Mouse (Mus musculus): Measurements from ENCODE around the gene Wnt10b.
"Not testable (repeated sequence)": the region's sequence is repeated elsewhere in the genome, so short reads cannot be mapped to it uniquely, and the experiment has no call there.

Gene Wnt10b

DNA sequence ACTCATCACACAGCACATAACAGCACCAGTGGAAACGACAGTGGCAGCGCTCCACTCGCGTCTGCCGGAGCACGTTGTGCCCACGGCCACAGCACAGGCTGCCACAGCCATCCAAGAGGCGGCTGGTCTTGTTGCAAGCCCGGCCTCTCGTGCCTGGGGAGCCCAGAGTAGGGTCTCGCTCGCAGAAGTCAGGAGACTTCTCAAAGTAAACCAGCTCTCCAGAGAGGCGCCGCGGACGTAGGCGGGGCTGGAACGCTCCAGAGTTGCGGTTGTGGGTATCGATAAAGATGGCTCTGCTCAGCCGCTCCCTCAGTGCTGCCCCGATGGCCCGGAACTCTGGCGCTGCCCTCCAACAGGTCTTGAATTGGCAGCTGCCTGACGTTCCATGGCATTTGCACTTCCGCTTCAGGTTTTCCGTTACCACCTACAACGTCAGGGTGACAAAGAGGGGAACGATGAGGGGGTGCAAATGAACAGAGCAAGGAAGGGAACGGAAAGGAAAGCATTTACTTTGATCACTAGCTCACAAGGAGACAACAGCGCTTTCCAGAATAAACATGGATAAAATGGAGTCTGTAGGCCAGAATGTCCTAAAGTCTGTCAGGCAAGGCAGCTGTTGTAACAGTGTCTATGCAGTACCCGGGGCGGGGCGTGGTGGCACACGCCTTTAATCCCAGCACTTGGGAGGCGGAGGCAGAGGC, 5.3 kb downstream of the Wnt10b start:
- DNase-seq (ENCODE audit: low read depth, low spot score) = no peak

DNA sequence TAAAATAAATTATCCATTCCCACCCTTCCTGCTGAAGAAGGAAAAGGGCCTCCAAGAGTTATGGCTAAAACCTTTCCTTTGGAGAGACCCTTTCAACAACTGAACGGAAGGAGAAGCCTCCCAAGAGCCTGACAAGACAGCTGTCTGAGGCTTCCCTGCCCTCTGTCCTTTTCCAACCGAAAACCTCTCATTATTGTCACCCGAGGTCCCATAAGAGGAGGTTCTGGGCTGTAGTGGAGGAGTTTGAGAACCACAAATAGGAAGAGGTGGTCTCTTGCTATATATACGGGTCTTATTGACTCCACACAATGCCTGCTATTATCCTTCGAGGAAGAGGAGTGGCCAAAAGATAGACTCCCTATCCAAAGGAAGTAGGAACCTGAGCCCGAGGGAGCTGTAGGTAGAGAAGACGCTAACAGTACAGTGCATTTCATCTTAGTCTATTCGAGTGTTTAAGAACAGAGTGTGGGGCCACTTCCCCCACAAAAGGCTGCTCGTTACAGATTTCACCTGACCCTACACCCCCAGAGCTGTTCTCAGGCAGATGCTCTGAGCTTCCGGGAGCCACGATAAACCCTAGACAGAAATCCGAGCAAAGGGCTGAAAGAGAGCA, 6.0 kb downstream of the Wnt10b start:
- DNase-seq (ENCODE audit: low read depth, low spot score) = no peak

DNA sequence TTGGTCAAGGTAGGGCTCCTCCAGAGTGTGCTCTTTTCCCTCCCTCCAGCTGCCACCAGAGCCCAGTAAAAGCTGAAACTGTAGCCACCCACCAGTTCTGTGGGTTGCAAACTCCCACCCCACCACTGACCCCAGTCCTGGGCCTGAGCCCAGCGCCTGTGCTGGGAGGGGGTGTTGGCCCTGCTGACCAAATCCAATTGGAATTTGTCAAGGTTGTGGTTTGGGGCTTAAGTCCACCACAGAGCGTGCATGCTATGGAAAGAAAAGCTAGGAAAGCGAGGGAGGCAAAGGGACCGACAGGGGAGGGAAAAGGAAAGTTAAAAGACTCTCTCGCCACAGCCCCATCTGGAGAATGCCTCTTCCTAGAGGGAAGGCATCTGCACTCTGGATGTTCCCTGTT, 9.7 kb downstream of the Wnt10b start:
- DNase-seq (ENCODE audit: low read depth, low spot score) = no peak

DNA sequence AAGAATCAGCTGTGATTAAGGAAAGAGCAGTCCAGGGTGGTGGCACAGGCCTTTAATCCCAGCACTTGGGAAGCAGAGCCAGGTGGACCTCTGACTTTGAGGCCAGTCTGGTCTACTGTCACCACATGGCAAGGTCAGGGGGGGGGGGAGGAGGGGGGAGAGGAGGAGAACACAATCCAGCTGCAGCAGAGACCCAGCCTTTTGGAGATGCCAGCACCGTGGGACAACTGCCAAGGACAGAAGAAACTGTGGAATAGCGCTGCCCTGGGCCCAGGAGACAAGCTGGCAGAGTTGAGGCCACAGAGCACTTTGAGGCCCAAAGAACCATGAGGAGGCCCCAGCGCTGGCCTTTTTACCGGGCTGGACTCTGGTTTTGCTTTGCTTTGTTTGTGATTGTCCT, 12.0 kb downstream of the Wnt10b start:
- DNase-seq (ENCODE audit: low read depth, low spot score) = no peak

DNA sequence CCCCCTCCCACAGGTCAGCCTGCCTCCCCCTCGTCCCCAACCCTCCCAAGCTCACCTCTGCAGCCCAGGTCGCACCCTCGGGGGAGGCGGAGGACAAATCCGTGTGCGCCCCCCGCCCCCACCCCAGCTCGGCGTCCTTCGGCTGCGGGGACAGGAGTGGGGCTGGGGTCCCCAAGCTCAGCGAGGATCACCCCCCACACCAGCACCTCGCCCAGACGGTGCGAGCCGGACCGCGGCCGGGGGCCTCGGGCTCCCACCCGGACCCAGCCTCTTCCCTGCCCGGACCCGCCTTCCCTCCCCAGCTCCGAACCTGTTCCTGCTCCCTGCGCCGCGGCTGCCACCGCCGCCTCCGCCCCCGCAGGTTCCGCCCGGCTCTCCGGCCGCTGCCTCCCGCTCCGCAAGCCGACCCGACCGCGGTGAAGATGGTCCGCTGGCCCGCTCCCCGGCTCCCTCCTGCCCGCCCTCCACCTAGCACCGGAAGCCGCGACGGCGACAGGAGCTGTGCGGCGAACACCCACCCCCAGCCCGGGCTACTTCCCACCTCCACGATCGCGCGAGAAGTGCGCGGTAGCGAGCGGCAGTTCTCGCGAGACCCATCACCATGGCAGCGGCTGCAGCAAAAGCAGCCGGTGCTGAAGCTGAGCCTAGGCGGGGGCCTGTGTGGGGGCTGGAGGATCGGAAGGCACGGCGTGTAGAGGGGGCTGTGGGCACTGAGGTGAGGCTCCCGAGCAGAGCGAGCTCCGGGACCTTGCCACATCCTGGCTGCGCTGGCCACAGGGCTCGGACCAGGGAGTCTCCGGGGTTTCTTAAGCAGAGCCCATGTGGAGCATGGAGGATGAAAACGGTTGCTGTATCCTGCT, 15.1 kb downstream of the Wnt10b start, which contains the start of gene Arf3:
Gene Arf3 (minus strand): TSS at position 545 of the 860 bp plus-strand sequence.
- DNase-seq (ENCODE audit: low read depth, low spot score) = peak; percentile 89

DNA sequence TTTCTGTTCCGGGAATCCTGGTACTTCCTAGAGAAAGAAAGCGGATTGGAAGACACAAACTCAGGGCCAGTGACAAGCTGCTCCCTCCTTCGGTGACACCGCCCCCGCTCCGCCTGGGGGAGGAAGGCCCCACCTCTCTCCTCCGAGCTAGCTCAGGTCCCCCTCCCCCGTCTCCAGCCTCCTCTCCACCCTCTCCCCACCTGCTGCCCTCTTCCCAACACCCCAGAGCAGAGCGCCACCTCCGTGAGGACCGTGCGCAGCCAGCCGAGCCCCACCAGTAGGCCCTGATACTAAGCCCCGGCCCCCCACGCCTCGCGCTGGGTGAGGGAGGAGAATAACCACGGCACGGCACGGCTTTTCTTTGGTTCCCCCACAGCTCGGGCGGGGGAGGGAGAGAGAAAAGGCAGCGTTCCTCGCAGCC, 15.7 kb downstream of the Wnt10b start:
- DNase-seq (ENCODE audit: low read depth, low spot score) = no peak

DNA sequence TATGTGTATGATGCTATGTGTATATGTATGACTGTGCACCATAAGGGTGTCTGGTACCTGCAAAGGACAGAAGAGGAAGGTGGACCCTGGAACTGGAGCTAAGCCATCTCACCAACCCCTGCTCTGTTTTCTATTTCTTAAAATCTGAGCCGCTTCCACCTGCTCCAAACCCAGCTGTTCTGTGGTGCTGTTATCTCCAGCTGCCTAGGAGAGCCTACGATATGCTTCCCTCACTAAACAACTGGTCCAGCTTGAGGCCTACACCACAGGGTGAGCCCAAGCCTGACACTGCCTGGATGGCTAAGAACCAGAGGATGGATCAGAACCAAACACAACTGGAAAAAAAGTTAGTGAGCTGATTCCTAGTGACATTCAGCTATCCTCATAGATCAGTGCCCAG, 23.8 kb downstream of the Wnt10b start:
- no peak for DNase-seq (ENCODE audit: low read depth, low spot score)

DNA sequence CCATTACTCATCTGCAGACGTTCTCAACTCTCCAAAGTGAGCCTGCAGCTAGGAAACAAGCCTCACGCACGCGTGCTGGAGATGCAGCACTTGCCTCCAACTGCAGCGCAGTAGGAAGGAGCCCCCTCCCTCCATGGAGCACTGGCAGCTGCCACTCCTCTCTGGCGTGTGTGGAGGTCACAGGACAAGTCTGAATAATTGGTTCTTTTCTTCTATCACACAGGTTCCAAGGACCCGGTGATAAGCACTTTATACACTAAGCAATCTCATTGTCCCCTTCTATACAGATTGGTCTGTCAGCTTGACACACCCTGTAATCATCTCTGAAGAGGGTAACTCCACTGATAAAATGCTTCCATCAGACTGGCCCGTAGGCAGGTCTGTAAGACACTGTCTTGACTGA, 24.9 kb downstream of the Wnt10b start:
- no peak for DNase-seq (ENCODE audit: low read depth, low spot score)

DNA sequence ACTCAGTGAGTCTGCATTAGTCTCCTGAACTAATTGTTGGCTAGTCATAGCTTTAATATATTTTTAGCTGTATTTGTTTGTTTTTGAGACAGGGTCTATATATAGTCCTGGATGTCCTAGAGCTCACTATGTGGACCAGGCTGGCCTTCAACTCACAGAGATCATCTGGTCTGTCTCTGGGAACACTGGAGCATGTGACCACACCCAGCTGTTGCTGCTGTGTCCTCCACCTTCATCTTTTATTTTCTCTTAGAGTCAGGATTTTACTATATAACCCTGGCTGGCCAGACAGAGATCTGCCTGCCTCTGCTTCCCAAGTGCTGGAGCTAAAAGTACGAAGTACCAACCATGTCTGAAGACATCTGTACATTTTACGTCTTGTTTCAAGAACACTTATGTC, 28.9 kb downstream of the Wnt10b start:
- DNase-seq (ENCODE audit: low read depth, low spot score) = no peak

DNA sequence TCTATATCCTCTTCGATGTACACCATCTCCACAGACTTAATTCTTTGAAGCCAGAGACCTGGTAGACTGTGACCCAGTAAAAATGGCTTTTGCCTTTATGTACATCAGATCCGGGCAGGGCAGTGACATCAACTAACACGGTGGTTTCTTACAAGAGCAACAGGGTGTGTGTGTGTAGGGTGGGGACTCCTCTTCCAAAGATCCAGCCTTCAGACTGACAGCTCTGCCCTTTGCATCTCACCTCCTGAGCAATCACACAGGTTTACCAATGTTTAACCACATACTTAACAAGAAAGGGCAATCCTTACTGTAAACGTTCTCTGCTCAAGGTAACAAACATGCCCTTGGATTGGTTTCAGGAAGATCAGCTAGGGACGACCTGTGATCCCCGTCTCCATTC, 30.7 kb downstream of the Wnt10b start:
- no peak for DNase-seq (ENCODE audit: low read depth, low spot score)

DNA sequence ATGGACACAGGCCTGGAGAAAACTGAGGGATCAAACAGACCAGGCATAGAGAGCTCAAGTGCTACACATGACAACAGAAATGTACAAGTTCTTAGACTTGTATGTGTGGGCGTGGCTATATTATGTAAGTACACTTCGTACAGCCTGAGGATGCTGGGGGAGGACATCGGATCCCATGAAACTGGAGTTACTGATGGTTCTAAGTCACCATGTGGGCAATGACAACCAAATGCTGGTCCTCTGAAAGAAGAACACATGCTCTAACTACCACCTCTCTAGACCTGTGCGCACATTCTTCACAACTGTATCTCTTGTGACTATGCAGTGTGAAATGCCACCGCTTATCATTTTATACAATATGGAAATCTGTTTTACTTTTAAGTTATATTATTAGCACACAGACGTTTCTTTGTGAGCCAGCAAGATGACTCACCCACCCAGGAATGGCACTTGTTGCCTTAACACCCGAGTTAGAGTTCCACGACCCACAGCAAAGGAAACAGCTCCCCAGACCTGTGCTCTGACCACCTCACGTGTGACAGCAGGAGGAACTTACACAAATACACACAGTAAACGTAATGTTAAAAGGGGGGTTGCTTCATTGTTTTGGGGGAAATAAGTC, 31.5 kb downstream of the Wnt10b start:
- no peak for DNase-seq (ENCODE audit: low read depth, low spot score)

DNA sequence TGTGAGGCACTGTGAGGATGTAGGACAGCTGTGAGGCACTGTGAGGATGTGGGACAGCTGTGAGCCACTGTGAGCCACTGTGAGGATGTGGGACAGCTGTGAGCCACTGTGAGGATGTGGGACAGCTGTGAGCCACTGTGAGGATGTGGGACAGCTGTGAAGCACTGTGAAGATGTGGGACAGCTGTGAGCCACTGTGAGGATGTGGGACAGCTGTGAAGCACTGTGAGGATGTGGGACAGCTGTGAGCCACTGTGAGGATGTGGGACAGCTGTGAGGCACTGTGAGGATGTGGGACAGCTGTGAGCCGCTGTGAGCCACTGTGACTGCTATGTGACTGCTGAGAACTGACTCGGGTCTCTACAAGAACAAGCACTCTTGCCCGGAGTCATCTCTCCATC, 34.1 kb downstream of the Wnt10b start:
- not testable (repeated sequence) for DNase-seq (ENCODE audit: low read depth, low spot score)

DNA sequence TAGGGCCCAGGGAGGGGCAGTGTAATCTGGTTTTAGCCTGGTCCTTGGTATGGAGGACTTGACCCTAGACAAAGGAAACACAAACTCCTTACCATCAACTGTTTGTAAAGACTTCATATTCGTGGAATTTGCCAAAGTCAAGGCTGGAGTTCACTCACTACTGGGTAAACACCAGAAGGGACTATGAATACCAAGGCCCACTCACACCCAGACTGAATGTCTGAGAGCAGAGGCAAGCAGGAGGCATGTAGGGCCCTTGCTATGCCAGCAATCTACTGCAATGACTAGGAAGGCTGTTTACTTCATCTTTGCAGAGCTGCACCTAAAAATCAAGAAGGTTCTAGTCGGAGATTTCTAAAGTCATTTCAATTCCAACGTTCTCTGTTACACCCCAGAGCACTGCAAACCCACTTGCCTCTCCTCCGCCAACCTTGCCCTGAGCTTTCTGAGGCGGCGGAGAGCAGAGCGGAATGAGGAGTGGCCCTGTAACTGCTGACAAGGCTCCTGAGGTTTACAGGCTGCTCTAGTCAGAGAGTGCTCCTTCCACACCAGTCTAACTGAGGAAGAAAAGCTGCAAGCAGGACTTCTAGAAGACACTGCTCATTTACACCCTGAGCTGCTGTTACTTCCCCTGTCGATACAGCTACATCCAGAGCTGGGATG, 35.1 kb downstream of the Wnt10b start:
- DNase-seq (ENCODE audit: low read depth, low spot score) = no peak

DNA sequence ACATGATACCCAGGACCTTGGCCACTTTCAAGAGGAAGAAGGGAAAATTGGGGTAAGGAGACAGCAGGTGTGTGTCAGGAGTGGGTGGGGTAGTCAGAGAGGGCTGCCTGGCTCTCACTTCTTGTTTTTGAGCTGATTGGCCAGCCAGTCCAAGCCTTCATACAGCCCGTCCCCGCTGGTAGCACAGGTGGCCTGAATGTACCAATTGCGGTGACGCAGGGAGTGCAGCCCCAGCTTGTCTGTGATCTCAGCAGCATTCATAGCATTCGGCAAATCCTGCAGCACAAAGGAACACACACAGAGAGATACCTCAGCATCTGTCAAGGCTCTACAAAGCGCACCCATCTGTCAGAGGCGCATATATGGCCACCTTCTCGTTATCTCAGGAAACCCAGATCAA, 37.7 kb downstream of the Wnt10b start:
- DNase-seq (ENCODE audit: low read depth, low spot score) = no peak

DNA sequence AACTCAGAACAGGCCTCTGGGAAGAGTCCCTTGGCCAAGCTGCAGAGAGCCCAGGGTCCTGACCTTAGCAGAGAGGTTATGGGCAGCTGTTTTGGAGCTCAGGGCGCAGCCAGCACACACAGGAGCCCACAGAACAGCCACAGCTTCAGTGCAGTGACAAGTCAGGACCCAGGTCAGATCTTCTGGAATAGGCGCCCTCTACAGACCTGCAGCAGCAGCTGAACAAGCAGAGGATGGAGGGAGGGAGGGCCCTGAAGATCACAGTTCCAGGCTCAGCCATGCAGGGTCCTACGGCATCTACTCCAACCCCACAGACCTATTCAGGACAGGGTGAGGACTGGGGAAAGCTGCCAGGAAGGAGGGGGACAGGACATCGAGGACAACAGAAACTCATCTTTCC, 39.2 kb downstream of the Wnt10b start:
- no peak for DNase-seq (ENCODE audit: low read depth, low spot score)

DNA sequence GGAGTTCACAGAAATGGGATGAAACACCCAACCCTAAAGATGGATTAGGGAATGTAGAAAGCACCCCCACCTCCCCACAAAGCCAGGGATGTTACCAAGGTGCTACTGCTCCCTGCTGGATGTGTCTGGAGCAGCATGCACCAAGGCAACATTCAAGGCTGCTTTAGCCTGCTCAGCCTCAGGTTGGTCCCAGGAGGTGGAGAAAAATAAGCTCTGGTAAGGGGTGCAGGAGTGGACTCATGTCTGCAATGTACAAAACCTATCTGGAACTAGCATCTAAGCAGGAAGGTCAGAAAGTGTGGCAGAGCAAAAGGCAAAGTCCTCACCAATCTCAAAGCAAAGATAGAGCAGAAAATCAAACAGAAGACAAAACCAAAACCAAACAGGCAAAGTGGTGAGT, 40.1 kb downstream of the Wnt10b start:
- DNase-seq (ENCODE audit: low read depth, low spot score) = no peak

DNA sequence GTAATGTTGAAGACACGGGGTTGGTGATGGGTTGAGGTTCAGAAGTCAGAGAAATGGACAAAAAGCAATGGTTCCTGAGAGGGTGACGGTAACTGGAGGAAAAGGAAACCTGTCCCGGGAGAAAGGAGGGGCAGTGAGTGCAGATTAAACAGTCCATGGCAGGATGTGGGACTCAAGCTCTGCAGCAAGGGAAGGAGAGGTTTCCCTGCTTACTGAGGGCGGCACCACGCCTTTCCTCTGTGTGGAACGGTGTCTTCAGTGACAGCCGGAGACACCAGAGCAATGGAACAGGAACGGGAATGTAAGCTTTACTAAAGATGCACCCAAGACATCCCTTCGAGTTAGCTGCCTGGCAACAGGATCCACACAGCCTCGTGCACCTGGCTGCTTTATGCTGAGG, 41.4 kb downstream of the Wnt10b start:
- DNase-seq (ENCODE audit: low read depth, low spot score) = no peak

DNA sequence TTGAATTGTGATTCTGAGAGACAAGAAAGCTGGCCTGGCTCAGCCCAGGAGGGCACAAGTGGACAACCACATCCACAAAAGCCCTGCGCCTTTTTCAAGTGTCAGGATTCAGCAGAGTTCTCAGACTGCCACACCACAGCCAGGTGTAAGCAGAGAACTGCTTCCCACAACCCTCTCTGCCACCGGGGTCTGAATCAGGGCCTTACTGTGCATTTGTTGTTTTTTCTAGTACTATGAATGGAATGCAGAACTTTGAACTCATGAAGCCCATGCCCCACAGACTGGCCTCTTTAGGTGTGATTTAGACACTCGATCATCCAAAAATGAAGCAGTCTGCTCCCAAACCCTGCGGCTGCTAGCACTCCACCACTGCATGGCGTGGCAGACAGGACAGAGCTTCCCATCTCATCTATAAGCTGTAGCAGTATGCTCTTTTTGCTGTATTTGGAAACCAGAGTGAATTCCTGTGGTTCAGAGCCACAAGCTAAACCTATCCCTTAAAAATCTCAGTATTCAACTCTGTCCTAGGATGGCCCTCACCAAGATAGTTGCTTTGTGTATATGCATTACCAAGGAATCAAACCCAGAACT, 43.9 kb downstream of the Wnt10b start:
- no peak for DNase-seq (ENCODE audit: low read depth, low spot score)

DNA sequence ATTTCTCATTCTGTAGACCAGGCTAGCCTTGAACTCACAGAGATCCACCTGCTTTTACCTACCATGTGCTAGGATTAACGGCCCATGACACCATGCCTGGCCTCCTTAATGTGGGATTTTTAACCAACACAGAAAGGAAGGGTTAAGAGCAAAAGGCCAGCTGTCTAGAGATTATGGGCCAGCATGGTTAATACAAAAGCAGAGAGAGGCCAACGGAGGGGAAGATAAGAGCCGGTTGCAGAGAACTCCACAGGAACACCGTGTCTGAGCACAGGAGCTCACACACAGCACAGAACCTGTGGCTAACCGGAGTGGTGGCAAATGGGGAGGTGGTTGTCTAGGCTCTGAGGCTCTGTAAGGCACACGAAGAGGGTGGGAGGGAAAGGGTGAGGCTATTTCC, 44.6 kb downstream of the Wnt10b start:
- DNase-seq (ENCODE audit: low read depth, low spot score) = no peak

DNA sequence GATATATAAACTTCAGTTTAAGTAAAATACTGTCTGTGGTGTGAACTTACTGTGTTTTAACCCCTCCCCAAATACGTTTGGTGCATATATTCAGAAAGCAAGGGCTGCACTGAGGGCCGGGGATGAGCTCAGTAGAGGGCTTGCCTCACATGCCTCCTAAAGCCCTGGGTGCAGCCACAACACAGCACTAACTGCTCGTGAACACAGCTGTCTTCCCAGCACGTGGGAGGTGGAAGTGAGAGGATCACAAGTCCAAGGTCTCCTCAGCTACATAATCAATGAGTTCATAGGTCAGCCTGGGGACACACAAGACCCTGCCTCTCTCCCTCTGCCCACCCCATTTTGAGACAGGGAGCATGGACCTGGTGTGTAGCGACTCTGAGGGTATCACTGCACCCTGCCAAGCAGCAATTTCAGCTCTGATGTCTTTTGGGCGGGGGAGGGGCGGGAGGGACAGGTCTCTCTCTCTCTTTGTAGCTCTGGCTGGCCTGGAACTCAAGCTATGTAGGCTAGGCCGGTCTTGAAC, 45.9 kb downstream of the Wnt10b start:
- no peak for DNase-seq (ENCODE audit: low read depth, low spot score)

DNA sequence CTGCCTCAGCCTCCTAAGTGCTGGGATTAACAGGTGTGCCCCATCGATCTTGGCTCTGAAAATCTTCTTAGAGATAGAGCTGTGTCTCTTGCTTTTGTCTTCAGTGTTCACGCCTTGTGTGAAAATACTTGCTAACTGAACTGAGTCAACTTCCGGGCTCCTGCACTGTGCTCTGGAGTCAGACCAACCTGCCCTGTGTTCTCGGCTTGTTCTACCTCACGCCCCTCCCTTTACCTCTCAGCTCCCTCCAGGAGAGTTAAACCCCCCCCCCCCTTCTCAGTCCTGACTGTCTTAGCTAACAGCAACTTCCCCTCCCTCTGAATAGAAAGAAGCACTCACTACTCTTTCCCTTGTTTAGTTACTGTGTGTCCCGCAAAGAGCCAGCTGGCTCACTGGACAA, 47.2 kb downstream of the Wnt10b start:
- no peak for DNase-seq (ENCODE audit: low read depth, low spot score)

Data from WW6 (cell line).